Comparison of ENCODE assay signal across 8 mouse cellular contexts in genomic region chr1:75015551-75016265, GRCm38 (mm10).
A peak's percentile ranks its signal among the peaks of the same experiment; 100 is the strongest.
DNase-seq lines count a peak whose midpoint lies in the region; ATAC-seq and TF ChIP-seq lines count a peak whose summit lies in the region.

No protein-coding gene starts in this region.

- H3K27ac ChIP-seq in embryonic facial prominence, embryonic 10.5 days (replicated peaks) = no peak overlapping the region
- no peak overlapping the region for H3K27ac ChIP-seq in intestine, postnatal 0 days (ENCODE audit: low read depth, low read length)
- H3K27ac ChIP-seq in midbrain, embryonic 14.5 days (replicated peaks; ENCODE audit: low read depth, low read length) = no peak overlapping the region

- 0 out of 2 replicates have a peak overlapping the region, but pooled peaks have one; percentile 16 for H3K4me3 ChIP-seq in embryonic facial prominence, embryonic 10.5 days
- H3K4me3 ChIP-seq in intestine, postnatal 0 days (ENCODE audit: low read depth, low read length) = no peak overlapping the region
- H3K4me3 ChIP-seq in midbrain, embryonic 14.5 days (replicated peaks; ENCODE audit: low read depth, low read length) = no peak overlapping the region

- intact Hi-C loops in heart, postnatal 25 days (cut with DNase I) = loop anchor here (2.0 to 5.0 kb wide), 3 partner anchors 68 to 133 kb away; no protein-coding TSS in a partner anchor
- intact Hi-C loops in left cerebral cortex, postnatal 4 days (cut with DNase I) = loop anchor here (5.0 kb wide), 2 partner anchors 63 to 123 kb away; partner anchors contain the start of genes Cryba2 and Ihh

- no peaks in the 10 kb centered on the region for H3K36me3 ChIP-seq in embryonic facial prominence, embryonic 10.5 days (replicated peaks)
- H3K36me3 ChIP-seq in intestine, postnatal 0 days (ENCODE audit: control insufficient read depth, insufficient read depth) = no peaks in the 10 kb centered on the region
- no peaks in the 10 kb centered on the region for H3K36me3 ChIP-seq in midbrain, embryonic 14.5 days (ENCODE audit: control insufficient read depth, insufficient read depth, low read length)

- H3K27me3 ChIP-seq in embryonic facial prominence, embryonic 10.5 days (replicated peaks; ENCODE audit: low read depth, poor library complexity, severe bottlenecking) = peaks cover 20% of the 10 kb centered on the region
- no peaks in the 10 kb centered on the region for H3K27me3 ChIP-seq in intestine, postnatal 0 days (replicated peaks; ENCODE audit: control insufficient read depth, insufficient read depth, low read length)
- no peaks in the 10 kb centered on the region for H3K27me3 ChIP-seq in midbrain, embryonic 14.5 days (ENCODE audit: control insufficient read depth, insufficient read depth, low read length)

- peak overlapping the region; percentile 51 for H3K4me2 ChIP-seq in intestine, postnatal 0 days (replicated peaks; ENCODE audit: low read depth)
- H3K4me2 ChIP-seq in midbrain, embryonic 14.5 days (ENCODE audit: low read length) = no peak overlapping the region

- H3K9ac ChIP-seq in intestine, postnatal 0 days (ENCODE audit: low read depth, low read length) = no peak overlapping the region
- H3K9ac ChIP-seq in midbrain, embryonic 14.5 days (replicated peaks; ENCODE audit: low read length) = no peak overlapping the region

- ATAC-seq in intestine, postnatal 0 days = peak; percentile 65; the same call in 1 of the 2 replicates
- ATAC-seq in midbrain, embryonic 14.5 days (ENCODE audit: low FRiP score, low TSS enrichment) = no peak

- no peak for TF ChIP-seq CTCF in intestine, postnatal 0 days (IDR thresholded peaks at IDR 0.05; ENCODE audit: low read depth)

- peaks cover 30% of the 10 kb centered on the region for H3K4me1 ChIP-seq in embryonic facial prominence, embryonic 10.5 days
- H3K4me1 ChIP-seq in intestine, postnatal 0 days (replicated peaks; ENCODE audit: control insufficient read depth, insufficient read depth, low read length) = no peaks in the 10 kb centered on the region; the same call in 1 of the 2 replicates
- no peaks in the 10 kb centered on the region for H3K4me1 ChIP-seq in midbrain, embryonic 14.5 days (ENCODE audit: control insufficient read depth, insufficient read depth, low read length)

- H3K9me3 ChIP-seq in embryonic facial prominence, embryonic 10.5 days = no peaks in the 10 kb centered on the region
- no peaks in the 10 kb centered on the region for H3K9me3 ChIP-seq in intestine, postnatal 0 days (ENCODE audit: control insufficient read depth)
- no peaks in the 10 kb centered on the region for H3K9me3 ChIP-seq in midbrain, embryonic 14.5 days (ENCODE audit: control insufficient read depth, low read length)

- 20% methylated on average over 13 of the region's 13 CpGs for WGBS in embryonic facial prominence, embryonic 10.5 days
- WGBS in intestine, postnatal 0 days = 13% methylated on average over 13 of the region's 13 CpGs
- 32% methylated on average over 13 of the region's 13 CpGs for WGBS in midbrain, embryonic 14.5 days

- peak; percentile 94 for DNase-seq in heart, adult 11 months
- no peak for DNase-seq in heart, postnatal 25 days (ENCODE audit: low spot score)
- DNase-seq in embryonic facial prominence, embryonic 10.5 days (ENCODE audit: low spot score) = peak; percentile 21
- DNase-seq in lung, postnatal 4 days = peak; percentile 28 to 40
- no peak for DNase-seq in B cell, adult 2 months
- DNase-seq in midbrain, embryonic 14.5 days = no peak
- no peak for DNase-seq in left cerebral cortex, postnatal 4 days

Comparison
In these comparisons a context has a peak if more than half of its experiments do, and no peak if none do; other contexts are left out.
1. DNase-seq: peak in heart, adult 11 months (single experiment), embryonic facial prominence, embryonic 10.5 days (single experiment) and lung, postnatal 4 days (2 of 2); none in heart, postnatal 25 days (single experiment), B cell, adult 2 months (0 of 2), midbrain, embryonic 14.5 days (single experiment) and left cerebral cortex, postnatal 4 days (single experiment).